Mouse (Mus musculus) CD4-positive, CD25-positive, alpha-beta regulatory T cell, adult 4 months (primary cell): ENCODE measurements around the gene Nck1. TPM values are rescaled to one million over a fixed set of nuclear protein-coding genes. Genes with fewer than 3 reads are reported as not detected.

Experiments
- ATAC-seq: one replicate; pipeline ENCODE4 v1.8.0; 2017
- polyA plus RNA-seq, 2 experiments: library from polyadenylated mRNA; unstranded; fragments of 100-300 nt; shearing (Covaris generic); gene quantifications; one replicate each; pipeline ENCODE4 v1.2.1; 2017

Gene Nck1
- polyA plus RNA-seq, 2 experiments from 2014 or later = 67.2 to 87.4 TPM

- no peak for ATAC-seq
Measured at GRCm38 (mm10) chr9:100468151-100468550, 77.8 kb downstream of the Nck1 start.

- ATAC-seq = no peak
Measured at GRCm38 (mm10) chr9:100467653-100468052, 78.3 kb downstream of the Nck1 start.

- ATAC-seq = no peak
Measured at GRCm38 (mm10) chr9:100466743-100467142, 79.2 kb downstream of the Nck1 start.

GRCm38 (mm10) chr9:100465988-100466387 is 79.9 kb downstream of the Nck1 start:
- no peak for ATAC-seq

- no peak for ATAC-seq
Measured at GRCm38 (mm10) chr9:100465380-100465779, 80.6 kb downstream of the Nck1 start.

- no peak for ATAC-seq
Measured at GRCm38 (mm10) chr9:100463771-100464170, 82.2 kb downstream of the Nck1 start.

- ATAC-seq = peak; percentile 42
Measured at GRCm38 (mm10) chr9:100462098-100462497, 83.8 kb downstream of the Nck1 start.

- no peak for ATAC-seq
Measured at GRCm38 (mm10) chr9:100461671-100462070, 84.3 kb downstream of the Nck1 start.

GRCm38 (mm10) chr9:100460203-100460602 is 85.7 kb downstream of the Nck1 start:
- peak; percentile 87 for ATAC-seq

GRCm38 (mm10) chr9:100457971-100458681 is 87.8 kb downstream of the Nck1 start:
- peak; percentile 4 for ATAC-seq

- no peak for ATAC-seq
Measured at GRCm38 (mm10) chr9:100454664-100454993, 91.3 kb downstream of the Nck1 start.

- peak; percentile 66 for ATAC-seq
Measured at GRCm38 (mm10) chr9:100453944-100454663, 91.8 kb downstream of the Nck1 start.

- no peak for ATAC-seq
Measured at GRCm38 (mm10) chr9:100452432-100452831, 93.5 kb downstream of the Nck1 start.

GRCm38 (mm10) chr9:100446059-100446686 is 99.8 kb downstream of the Nck1 start:
- ATAC-seq = peak; percentile 87

Other genes with a start within 250 kb of the Nck1 start
- gene Il20rb, start 59.3 kb downstream of the Nck1 start, polyA plus RNA-seq = 1 to 10 TPM; 1.0 to 2.7 TPM
- 1 to 10 TPM; 1.0 to 1.1 TPM for gene Slc35g2, start 25.0 kb upstream of the Nck1 start, polyA plus RNA-seq
- 100 to 1,000 TPM in 1 of 2 experiments, 10 to 100 TPM in 1; 79.9 to 126 TPM for gene Stag1, start 51.7 kb upstream of the Nck1 start, polyA plus RNA-seq